Mouse (Mus musculus) midbrain, embryonic 10.5 days (tissue): ENCODE measurements around the gene Tec. TPM values are rescaled to one million over a fixed set of nuclear protein-coding genes. Genes with fewer than 3 reads are reported as not detected.
"Not testable (repeated sequence)": the region's sequence is repeated elsewhere in the genome, so short reads cannot be mapped to it uniquely, and the experiment has no call there.

Experiments used
- DNase-seq: peaks from one replicate; pipeline ENCODE4 v3.0.0-alpha.2; 2017; ENCODE audit warnings: low spot score
- H3K27ac ChIP-seq: fragments of 300-500 bp; sonication (generic); replicated peaks from 2 replicates; pipeline ENCODE4 v1.5.1; 2016; ENCODE audit warnings: mild to moderate bottlenecking
- H3K27me3 ChIP-seq: fragments of 300-500 bp; sonication (generic); 2 replicates; pipeline ENCODE4 v1.6.1; 2016; ENCODE audit warnings: low read depth, mild to moderate bottlenecking; ENCODE audit not compliant: poor library complexity, severe bottlenecking
- H3K36me3 ChIP-seq: fragments of 300-500 bp; sonication (generic); 2 replicates; pipeline ENCODE4 v1.6.1; 2016; ENCODE audit warnings: mild to moderate bottlenecking, moderate library complexity
- H3K4me1 ChIP-seq: fragments of 300-500 bp; sonication (generic); 2 replicates; pipeline ENCODE4 v1.6.1; 2016
- H3K4me3 ChIP-seq: fragments of 300-500 bp; sonication (generic); 2 replicates; pipeline ENCODE4 v1.5.1; 2016; ENCODE audit warnings: mild to moderate bottlenecking, moderate library complexity
- H3K9me3 ChIP-seq: fragments of 300-500 bp; sonication (generic); replicated peaks from 2 replicates; pipeline ENCODE4 v1.6.1; 2016; ENCODE audit warnings: mild to moderate bottlenecking
- WGBS: fragments of 180-500 bp; shearing (Covaris S2); methylation state at CpG from one replicate; pipeline ENCODE4 v1.1.7; 2016; 5-methylcytosine and 5-hydroxymethylcytosine counted together
- polyA plus RNA-seq: library from polyadenylated mRNA; unstranded; fragments of >200 nt; fragmentation: Nextera tagmentation; extraction: Ambion mirVana; gene quantifications from 2 replicates; pipeline ENCODE4 v1.2.1, GENCODE M21; 2016

Tec gene
- polyA plus RNA-seq, 1 experiment from 2014 or later, result 3.2 TPM

- H3K4me3 ChIP-seq, result no peak overlapping the region
- whole genome bisulfite sequencing, result 93% methylated on average over 5 of the region's 5 CpGs
- no peak for DNase-seq
- H3K27me3 ChIP-seq, result no peaks in the 10 kb centered on the region
- H3K4me1 ChIP-seq, result peaks cover 15% of the 10 kb centered on the region
- H3K36me3 ChIP-seq, result no peaks in the 10 kb centered on the region
- H3K9me3 ChIP-seq, result no peaks in the 10 kb centered on the region
- no peak overlapping the region for H3K27ac ChIP-seq
Observed at GRCm38 (mm10) chr5:72818513-72819180, 49.6 kb downstream of the Tec start.

GRCm38 (mm10) chr5:72817523-72818091, 50.7 kb downstream of the Tec start:
- Histone ChIP-seq H3K27me3 (no peaks in the 10 kb centered on the region), H3K27ac (peak overlapping the region; percentile 33), H3K4me1 (peaks cover 15% of the 10 kb centered on the region), H3K9me3 (no peaks in the 10 kb centered on the region), H3K36me3 (no peaks in the 10 kb centered on the region), H3K4me3 (no peak overlapping the region)
- DNase-seq, result no peak
- WGBS, result 46% methylated on average over 10 of the region's 10 CpGs

GRCm38 (mm10) chr5:72816960-72817359, 51.3 kb downstream of the Tec start:
- H3K4me3 ChIP-seq, H3K9me3 ChIP-seq, DNase-seq, H3K36me3 ChIP-seq, H3K27me3 ChIP-seq: not testable (repeated sequence)
- Histone ChIP-seq H3K4me1 (peaks cover 15% of the 10 kb centered on the region), H3K27ac (0 out of 2 replicates have a peak overlapping the region, but pooled peaks have one; percentile 33)
- 65% methylated on average over 7 of the region's 7 CpGs for WGBS

GRCm38 (mm10) chr5:72816491-72816890, 51.8 kb downstream of the Tec start:
- H3K36me3 ChIP-seq, result no peaks in the 10 kb centered on the region
- no peak for DNase-seq
- H3K4me3 ChIP-seq, result no peak overlapping the region
- H3K27ac ChIP-seq, result 0 out of 2 replicates have a peak overlapping the region, but pooled peaks have one; percentile 33
- no peaks in the 10 kb centered on the region for H3K9me3 ChIP-seq
- 60% methylated on average over 2 of the region's 2 CpGs for WGBS
- H3K27me3 ChIP-seq, result no peaks in the 10 kb centered on the region
- peaks cover 15% of the 10 kb centered on the region for H3K4me1 ChIP-seq

- no peaks in the 10 kb centered on the region for H3K9me3 ChIP-seq
- H3K27ac ChIP-seq, result no peak overlapping the region
- no peaks in the 10 kb centered on the region for H3K27me3 ChIP-seq
- H3K4me3 ChIP-seq, result no peak overlapping the region
- DNase-seq, result no peak
- peaks cover 15% of the 10 kb centered on the region for H3K4me1 ChIP-seq
- WGBS, result 98% methylated on average over 1 of the region's 1 CpGs
- no peaks in the 10 kb centered on the region for H3K36me3 ChIP-seq
Observed at GRCm38 (mm10) chr5:72816046-72816445, 52.2 kb downstream of the Tec start.

- DNase-seq, result no peak
- H3K4me1 ChIP-seq, result peaks cover 15% of the 10 kb centered on the region
- H3K9me3 ChIP-seq, result no peaks in the 10 kb centered on the region
- no peak overlapping the region for H3K4me3 ChIP-seq
- WGBS, result 89% methylated on average over 6 of the region's 6 CpGs
- H3K27me3 ChIP-seq, result no peaks in the 10 kb centered on the region
- no peaks in the 10 kb centered on the region for H3K36me3 ChIP-seq
- no peak overlapping the region for H3K27ac ChIP-seq
Observed at GRCm38 (mm10) chr5:72815361-72815760, 52.9 kb downstream of the Tec start.

- Histone ChIP-seq H3K4me1 (peaks cover 23% of the 10 kb centered on the region), H3K27me3 (no peaks in the 10 kb centered on the region), H3K27ac (no peak overlapping the region), H3K9me3 (no peaks in the 10 kb centered on the region), H3K36me3 (no peaks in the 10 kb centered on the region), H3K4me3 (no peak overlapping the region)
- DNase-seq, result no peak
- WGBS, result 90% methylated on average over 5 of the region's 5 CpGs
Observed at GRCm38 (mm10) chr5:72814072-72814471, 54.2 kb downstream of the Tec start.

- Histone ChIP-seq H3K9me3 (no peaks in the 10 kb centered on the region), H3K27me3 (no peaks in the 10 kb centered on the region), H3K36me3 (no peaks in the 10 kb centered on the region), H3K27ac (no peak overlapping the region), H3K4me3 (no peak overlapping the region), H3K4me1 (peaks cover 34% of the 10 kb centered on the region)
- DNase-seq, result no peak
- whole genome bisulfite sequencing, result 56% methylated on average over 5 of the region's 5 CpGs
Observed at GRCm38 (mm10) chr5:72812908-72813307, 55.4 kb downstream of the Tec start.

- 90% methylated on average over 3 of the region's 3 CpGs for WGBS
- Histone ChIP-seq H3K36me3 (no peaks in the 10 kb centered on the region), H3K27ac (no peak overlapping the region), H3K4me3 (no peak overlapping the region), H3K4me1 (peaks cover 33% of the 10 kb centered on the region), H3K9me3 (no peaks in the 10 kb centered on the region), H3K27me3 (no peaks in the 10 kb centered on the region)
- no peak for DNase-seq
Observed at GRCm38 (mm10) chr5:72812328-72812727, 56.0 kb downstream of the Tec start.

GRCm38 (mm10) chr5:72811397-72811796, 56.9 kb downstream of the Tec start:
- Histone ChIP-seq H3K4me3 (no peak overlapping the region), H3K9me3 (no peaks in the 10 kb centered on the region), H3K27ac (no peak overlapping the region), H3K27me3 (no peaks in the 10 kb centered on the region), H3K36me3 (no peaks in the 10 kb centered on the region), H3K4me1 (peaks cover 26% of the 10 kb centered on the region)
- WGBS, result 88% methylated on average over 3 of the region's 3 CpGs
- no peak for DNase-seq

- peaks cover 23% of the 10 kb centered on the region for H3K4me1 ChIP-seq
- no peak overlapping the region for H3K4me3 ChIP-seq
- no peaks in the 10 kb centered on the region for H3K27me3 ChIP-seq
- H3K9me3 ChIP-seq, result no peaks in the 10 kb centered on the region
- WGBS, result 94% methylated on average over 8 of the region's 8 CpGs
- H3K27ac ChIP-seq, result no peak overlapping the region
- no peak for DNase-seq
- H3K36me3 ChIP-seq, result no peaks in the 10 kb centered on the region
Observed at GRCm38 (mm10) chr5:72810990-72811389, 57.3 kb downstream of the Tec start.

- Histone ChIP-seq H3K4me3 (no peak overlapping the region), H3K27ac (no peak overlapping the region), H3K9me3 (no peaks in the 10 kb centered on the region), H3K36me3 (no peaks in the 10 kb centered on the region), H3K4me1 (peaks cover 23% of the 10 kb centered on the region), H3K27me3 (no peaks in the 10 kb centered on the region)
- DNase-seq, result no peak
- WGBS, result 59% methylated on average over 2 of the region's 2 CpGs
Observed at GRCm38 (mm10) chr5:72809480-72809879, 58.8 kb downstream of the Tec start.

GRCm38 (mm10) chr5:72808456-72809111, 59.7 kb downstream of the Tec start:
- Histone ChIP-seq H3K36me3 (no peaks in the 10 kb centered on the region), H3K4me3 (no peak overlapping the region), H3K27ac (peak overlapping the region; percentile 70), H3K9me3 (no peaks in the 10 kb centered on the region), H3K27me3 (no peaks in the 10 kb centered on the region), H3K4me1 (peaks cover 23% of the 10 kb centered on the region)
- 59% methylated on average over 14 of the region's 14 CpGs for WGBS
- DNase-seq, result peak; percentile 30
